Mouse (Mus musculus): ENCODE measurements around the gene Gabrr3.
"Not testable (repeated sequence)": the region's sequence is repeated elsewhere in the genome, so short reads cannot be mapped to it uniquely, and the experiment has no call there.

Gabrr3 gene

GRCm38 (mm10) chr16:59407032-59407431 lies at the start of gene Gabrr3:
TSS of gene Gabrr3 (plus strand) at chr16:59407332.
- no peak for DNase-seq (ENCODE audit: low spot score in 2 of 2)

DNA sequence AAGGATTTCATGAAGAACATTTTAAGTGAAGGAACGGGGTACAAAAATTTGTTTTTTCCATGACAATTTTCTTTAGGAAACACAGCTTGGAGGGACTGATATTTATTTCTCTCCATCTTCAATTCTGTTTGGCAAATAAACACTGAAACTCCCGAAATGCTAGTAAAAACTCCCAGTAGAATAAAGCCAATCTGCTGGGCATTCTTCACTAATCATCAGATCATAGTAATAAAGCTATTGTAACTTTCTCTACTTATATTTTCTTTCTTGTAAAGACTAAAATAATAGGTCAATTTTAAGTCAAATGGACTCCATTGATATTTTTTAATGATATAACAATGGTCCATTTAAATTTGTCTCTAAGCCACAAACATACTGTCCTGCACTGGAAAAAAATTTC lies 43.2 kb upstream of the Gabrr3 start, which contains the start of gene Olfr209:
Gene Olfr209 (minus strand): TSS at position 101 of the 400 bp plus-strand sequence.
- DNase-seq (ENCODE audit: low spot score in 2 of 2): no peak

GRCm38 (mm10) chr16:59393300-59393699 lies 13.8 kb upstream of the Gabrr3 start:
- DNase-seq (ENCODE audit: low spot score in 2 of 2): no peak

- DNase-seq (ENCODE audit: low spot score in 2 of 2): no peak
These were observed 6.0 kb upstream of the Gabrr3 start for GRCm38 (mm10) chr16:59401102-59401501.

- no peak for DNase-seq (ENCODE audit: low spot score in 2 of 2)
These were observed 5.1 kb upstream of the Gabrr3 start for GRCm38 (mm10) chr16:59401985-59402384.

DNA sequence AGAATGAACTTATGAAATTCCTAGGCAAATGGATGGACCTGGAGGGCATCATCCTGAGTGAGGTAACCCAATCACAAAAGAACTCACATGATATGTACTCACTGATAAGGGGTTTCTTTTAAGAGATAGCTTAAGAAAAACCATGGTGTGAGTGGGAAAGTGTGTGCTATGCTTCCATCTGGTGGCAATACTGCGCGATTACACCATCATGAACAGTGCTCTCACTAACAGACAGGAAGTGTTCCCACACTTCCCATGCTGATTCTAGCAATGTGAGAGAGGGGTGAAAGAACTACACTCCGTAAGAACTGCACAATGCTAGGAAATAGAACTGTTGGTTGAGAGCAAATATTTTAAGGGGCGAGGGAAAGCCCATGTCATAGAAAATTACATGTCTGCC lies 3.4 kb upstream of the Gabrr3 start:
- DNase-seq (ENCODE audit: low spot score in 2 of 2): peak in 1 of 2 experiments; percentile 2

- no peak for DNase-seq (ENCODE audit: low spot score in 2 of 2)
These were observed 2.3 kb upstream of the Gabrr3 start for GRCm38 (mm10) chr16:59404798-59405197.

GRCm38 (mm10) chr16:59409341-59409748 lies 2.2 kb downstream of the Gabrr3 start:
- DNase-seq (ENCODE audit: low spot score in 2 of 2): no peak

DNA sequence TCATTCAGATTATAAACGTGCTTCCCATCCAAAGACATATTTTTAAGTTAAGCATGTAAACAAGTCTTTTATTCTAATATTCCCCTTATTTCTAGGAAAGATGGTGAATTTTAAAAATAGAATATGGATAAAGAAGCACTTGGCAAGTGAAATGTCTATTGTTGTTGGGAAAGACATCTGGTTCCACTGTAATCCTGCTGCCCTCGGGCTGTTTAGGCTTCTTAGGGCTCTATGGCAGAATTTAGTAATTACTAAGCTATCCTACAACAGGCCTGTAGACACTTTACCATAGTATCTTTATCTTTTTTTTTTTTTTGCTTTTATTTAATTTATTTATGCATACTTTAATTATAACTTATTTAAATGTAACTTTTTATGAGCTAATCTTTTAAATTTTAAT lies 2.7 kb downstream of the Gabrr3 start:
- DNase-seq (ENCODE audit: low spot score in 2 of 2): no peak

DNA sequence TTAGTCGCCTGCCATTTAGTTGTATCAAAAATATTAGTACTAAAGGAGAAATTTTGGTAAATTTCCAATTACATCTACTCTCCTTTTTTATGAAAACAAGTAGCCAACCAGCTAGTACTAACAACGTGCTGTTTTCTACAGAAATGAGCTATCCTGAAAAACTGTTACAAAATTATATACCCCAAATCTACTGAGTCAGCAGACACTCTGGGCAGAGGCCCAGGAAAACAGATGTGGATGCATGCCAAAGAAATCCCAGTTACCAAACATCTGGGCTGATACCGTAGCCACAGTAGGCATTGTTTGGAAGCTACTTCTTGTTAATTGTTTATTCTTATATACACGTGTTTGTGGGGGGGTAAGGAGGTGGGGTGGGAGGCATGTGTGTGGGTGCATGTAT lies 6.3 kb downstream of the Gabrr3 start:
- DNase-seq (ENCODE audit: low spot score in 2 of 2): peak in 1 of 2 experiments; percentile 4

DNA sequence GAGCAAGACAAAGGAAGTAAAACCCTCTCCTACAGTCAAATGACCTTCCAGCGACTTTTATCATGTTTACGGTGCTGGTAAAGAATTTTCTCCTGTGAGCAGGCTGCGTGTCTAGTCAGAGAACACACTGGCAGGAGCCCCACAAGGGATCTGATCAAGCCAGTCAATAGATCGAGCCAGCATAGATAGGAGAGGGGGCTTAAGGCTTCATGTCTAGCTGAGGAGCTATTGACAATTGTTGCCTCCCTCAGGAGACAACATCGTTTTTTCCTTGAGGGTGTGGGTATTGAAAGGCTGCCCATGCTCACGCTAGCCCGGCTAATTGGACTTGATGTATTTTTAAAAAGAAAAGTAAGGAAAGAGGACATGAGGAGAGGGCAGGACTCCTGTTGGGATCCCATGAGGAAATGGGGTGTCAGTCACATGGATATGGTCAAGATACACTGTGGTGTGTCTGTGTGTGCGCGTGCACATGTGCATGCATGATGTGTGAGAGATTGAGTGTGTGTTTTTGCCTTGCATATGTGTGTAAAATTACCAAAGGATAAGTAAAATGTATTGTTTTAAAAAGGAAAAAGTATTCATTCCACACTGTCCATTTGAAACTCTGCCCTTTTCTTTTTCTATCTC lies 13.2 kb downstream of the Gabrr3 start:
- DNase-seq (ENCODE audit: low spot score in 2 of 2): no peak

DNA sequence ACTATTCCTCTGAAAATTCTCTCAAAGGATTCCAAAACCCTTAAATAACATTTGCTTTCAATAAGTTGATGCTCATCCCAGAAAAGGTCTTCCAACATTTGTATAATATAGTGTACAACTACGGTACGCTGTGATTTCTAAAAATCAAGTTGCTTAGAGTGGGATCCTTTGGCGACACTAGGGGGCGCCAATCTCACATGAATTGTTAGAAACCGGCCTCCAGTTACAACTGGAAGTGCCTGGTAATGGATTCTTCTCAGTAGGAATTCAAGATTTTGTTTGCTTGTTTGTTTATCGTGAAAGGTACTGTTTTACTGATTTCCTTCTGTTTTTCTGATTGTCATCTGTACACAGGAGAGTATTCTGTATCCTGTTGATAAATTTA lies 13.7 kb downstream of the Gabrr3 start:
- DNase-seq (ENCODE audit: low spot score in 2 of 2): peak; percentile 60 to 65

DNA sequence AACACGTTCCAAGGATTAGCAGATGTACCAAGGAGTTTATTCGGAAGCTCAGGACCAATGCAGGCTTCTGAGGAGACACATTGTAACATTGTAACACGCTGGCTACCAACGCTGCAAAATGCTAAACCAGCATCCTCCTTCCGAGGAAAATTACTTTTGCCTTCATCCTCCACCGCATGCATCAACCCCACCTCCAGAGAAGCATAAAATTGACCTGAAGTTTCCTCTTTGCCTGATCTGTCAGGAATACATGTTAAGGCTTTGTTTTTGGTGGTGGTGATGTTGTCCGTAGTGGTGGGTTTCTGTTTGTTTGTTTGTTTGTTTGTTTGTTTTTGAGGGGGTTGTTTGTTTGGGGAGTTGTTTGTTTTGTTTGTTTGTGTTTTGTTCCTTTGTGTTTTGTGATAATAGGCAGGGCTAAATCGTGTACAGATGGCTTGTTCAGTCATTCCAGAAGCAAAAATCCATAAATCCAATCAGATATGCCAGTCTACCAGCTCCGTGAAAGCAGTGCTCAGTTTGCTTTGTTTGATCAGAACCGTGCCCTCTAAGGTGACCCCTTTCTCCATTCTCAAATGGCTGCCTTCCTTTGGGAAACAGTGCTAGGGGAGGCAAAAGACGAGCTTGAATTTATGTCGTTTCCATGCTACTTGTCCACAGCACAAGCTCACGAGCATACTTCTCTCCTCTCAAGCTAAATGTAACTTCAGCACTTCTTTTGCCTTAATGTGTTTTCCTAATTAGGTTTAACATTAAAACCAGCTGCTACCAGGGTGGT lies 14.6 kb downstream of the Gabrr3 start:
- DNase-seq (ENCODE audit: low spot score in 2 of 2): no peak

- DNase-seq (ENCODE audit: low spot score in 2 of 2): no peak
These were observed 20.8 kb downstream of the Gabrr3 start for GRCm38 (mm10) chr16:59427960-59428359.

- DNase-seq (ENCODE audit: low spot score in 2 of 2): no peak
These were observed 26.0 kb downstream of the Gabrr3 start for GRCm38 (mm10) chr16:59433181-59433580.

- DNase-seq (ENCODE audit: low spot score in 2 of 2): no peak
These were observed 37.9 kb downstream of the Gabrr3 start for GRCm38 (mm10) chr16:59444880-59445559.

DNA sequence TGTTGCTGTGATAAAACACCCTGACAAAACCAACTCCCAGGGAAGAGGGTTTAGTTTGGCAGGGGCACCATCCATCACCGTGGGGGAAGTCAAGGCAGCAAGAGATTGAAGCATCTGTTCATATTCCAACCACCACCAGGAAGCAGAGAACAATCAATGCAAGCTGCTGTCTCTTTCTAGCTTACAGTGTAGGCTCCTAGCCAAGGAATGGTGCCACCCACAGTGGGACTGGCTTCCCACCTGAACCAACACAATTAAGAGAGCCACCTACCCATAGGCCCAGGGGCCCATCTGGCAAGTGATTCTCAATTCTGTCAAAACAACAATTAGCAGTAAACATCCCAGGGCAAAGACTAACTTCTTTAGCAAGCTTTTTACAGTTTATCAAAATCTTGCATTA lies 41.0 kb downstream of the Gabrr3 start:
- DNase-seq (ENCODE audit: low spot score in 2 of 2): no peak

DNA sequence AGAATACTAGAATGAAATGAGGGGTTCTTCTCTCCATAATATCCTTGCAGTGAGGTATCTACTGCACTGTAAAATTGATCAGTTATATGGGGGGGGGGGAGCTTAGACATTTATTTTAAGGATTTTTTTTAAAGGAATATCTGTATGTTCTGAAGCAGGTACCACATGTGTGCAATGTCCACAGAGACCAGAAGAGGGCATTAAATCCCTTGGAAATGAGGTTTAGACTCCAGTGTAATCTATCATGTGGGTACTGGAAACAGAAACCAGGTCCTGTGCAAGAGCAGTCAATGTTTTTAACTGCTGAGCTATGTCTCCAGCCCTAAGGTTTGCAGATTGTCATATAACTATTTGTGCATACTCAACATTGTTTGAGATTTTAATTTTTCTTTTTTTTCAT lies 42.0 kb downstream of the Gabrr3 start:
- no peak for DNase-seq (ENCODE audit: low spot score in 2 of 2)

GRCm38 (mm10) chr16:59451813-59452212 lies 44.7 kb downstream of the Gabrr3 start:
- no peak for DNase-seq (ENCODE audit: low spot score in 2 of 2)

DNA sequence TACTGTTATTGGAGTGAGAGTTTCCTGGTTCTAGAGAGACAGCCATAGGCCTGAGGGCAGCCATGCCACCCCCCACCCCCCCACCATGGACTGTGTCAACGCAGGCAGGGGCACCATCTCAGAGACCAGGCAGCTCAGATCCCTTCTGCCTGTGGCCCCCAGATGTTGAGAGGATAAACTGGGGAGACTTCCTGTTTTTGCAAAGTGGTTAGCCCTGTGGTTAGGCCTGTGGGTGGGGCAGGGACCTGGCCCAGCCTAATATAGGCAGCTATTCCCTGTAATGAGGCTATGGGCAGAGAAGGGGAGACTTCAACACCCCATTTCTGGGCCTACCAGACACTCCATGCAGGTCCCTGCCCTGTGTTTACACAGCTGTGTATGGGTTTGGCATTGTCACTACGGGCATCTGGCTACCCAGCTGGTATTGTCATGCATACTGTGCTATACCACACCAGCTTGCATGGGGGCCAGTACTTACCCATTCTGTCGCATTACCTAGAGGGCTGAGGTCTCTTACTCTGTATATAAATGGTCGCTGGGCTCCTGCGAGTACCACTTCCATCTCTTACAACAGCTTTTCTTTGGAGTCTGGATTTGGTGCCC lies 52.2 kb downstream of the Gabrr3 start:
- DNase-seq (ENCODE audit: low spot score in 2 of 2): not testable (repeated sequence)

DNA sequence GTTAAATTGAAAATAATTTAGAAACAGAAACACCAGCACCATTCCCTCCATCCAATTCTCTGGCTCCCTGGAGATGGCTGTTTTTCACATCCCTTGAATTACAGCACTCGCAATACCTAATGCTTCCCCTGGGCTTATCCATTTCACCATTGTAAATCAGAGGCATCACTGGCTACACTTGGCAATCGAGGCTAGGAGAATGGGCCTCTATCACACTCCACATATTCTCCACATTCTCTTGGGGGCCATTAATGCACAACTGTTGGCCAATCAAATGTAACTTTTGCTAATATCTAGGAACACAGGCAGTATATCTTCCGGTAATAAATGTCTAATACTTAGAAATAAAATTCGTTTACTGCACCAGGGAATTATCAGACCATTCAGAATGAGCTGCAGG lies 56.4 kb downstream of the Gabrr3 start:
- DNase-seq (ENCODE audit: low spot score in 2 of 2): no peak

- no peak for DNase-seq (ENCODE audit: low spot score in 2 of 2)
These were observed 56.8 kb downstream of the Gabrr3 start for GRCm38 (mm10) chr16:59463973-59464372.

Measured in urinary bladder, postnatal 36 days (tissue).